Mouse (Mus musculus): ENCODE data around the gene Map4k1.

GRCm38 (mm10) chr7:29008171-29008570 is 26.3 kb downstream of the Map4k1 start:
- TF ChIP-seq CTCF (IDR thresholded peaks at IDR 0.05; ENCODE audit: control insufficient read depth, insufficient read depth, insufficient replicate concordance, low read depth, low read length) (no peak), POLR2A (IDR thresholded peaks at IDR 0.05; ENCODE audit: control insufficient read depth, low read depth, low read length) (no peak)

Data from testis, adult 2 months (tissue).